Mouse (Mus musculus) adrenal gland, postnatal 36 days (tissue): Measurements from ENCODE around the gene Klf15. TPM values are rescaled to one million over a fixed set of nuclear protein-coding genes. Genes with fewer than 3 reads are reported as not detected.

Source experiments
- DNase-seq, 2 experiments: peaks; one replicate each; pipeline ENCODE4 v3.0.0; 2021; ENCODE audit warnings: mixed read lengths in 1 of 2
- total RNA-seq, 2 experiments: library from RNA; stranded (reverse); gene quantifications; 2 replicates each; pipeline ENCODE4 v1.2.3; 2021

Klf15 gene
- total RNA-seq, 2 experiments from 2014 or later: 31.8 to 35.7 TPM

DNA sequence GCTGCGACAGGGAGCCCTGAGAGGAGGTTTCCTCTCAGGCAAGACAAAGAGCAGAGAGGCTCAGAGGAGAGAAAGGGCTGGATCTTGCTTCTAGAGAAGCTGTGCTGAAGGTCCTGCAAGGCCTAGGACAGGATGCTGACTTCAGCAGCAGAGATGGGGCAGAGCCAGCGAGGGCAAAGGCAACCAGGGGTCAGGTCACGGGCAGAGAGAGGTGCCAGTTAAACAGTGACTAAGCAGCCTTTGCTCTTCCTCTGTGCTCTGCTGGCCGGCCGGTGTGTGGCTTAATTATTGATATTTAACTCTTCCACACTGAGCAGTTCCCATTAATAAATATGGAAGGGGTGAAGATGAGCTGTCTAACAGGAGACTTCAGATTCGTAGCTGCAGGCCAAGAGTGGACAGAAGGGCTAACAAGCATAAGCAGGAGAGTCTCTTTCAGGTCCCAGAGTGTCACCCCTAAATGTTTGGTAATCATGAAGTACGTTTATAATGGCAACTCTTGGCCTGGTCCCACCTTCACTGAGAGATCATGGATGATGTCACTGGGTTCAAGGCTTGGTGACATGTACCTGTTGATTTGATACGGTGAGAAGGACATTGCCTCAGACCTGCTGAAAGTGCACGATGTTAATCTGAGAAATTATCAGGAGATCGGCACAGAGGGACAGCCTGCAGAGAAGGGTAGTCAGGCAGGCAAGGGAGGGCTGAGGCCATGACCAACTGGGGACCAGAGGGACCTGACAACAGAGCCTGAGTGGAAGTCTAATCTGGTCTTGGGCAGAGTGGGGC lies 29.8 kb downstream of the Klf15 start:
- peak; percentile 43 to 59 for DNase-seq

DNA sequence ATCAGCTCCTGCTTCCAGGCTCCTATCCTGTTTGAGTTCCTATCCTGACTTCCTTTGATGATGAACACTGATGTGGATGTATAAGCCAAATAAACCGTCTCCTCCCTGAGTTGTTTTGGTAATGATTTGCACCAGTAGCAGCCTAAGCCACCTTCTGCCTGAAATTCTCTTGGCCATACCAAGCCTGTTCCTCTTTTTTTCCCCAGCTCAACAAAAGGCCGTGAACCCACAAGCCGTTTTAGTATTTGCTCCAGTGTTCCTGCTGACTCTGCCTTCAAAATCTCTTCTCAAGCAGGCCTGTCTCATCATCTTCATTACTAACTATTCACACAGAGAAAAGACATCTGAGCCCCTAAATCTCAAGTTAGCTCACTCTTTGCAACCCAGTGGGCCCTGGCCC lies 31.8 kb downstream of the Klf15 start:
- no peak for DNase-seq

DNA sequence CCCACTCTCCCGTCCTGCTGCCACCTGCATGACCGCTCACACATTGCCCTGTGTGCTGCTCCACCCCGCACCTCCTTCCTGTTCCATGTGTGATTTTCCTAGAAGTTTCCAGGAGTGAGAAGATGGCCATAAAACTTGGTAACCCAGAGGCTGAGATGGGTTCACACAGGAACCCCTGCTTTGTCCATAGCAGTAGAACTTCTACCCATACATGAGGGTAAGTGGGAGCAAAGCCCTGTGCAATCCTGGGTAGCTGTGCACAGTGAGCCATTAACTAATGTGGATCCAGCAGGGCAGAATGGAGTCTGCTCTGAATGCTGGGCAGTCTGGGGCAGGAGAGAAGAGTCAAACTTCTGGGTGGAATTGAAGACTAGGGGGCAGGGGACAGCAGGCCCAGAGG lies 32.2 kb downstream of the Klf15 start:
- DNase-seq: no peak

DNA sequence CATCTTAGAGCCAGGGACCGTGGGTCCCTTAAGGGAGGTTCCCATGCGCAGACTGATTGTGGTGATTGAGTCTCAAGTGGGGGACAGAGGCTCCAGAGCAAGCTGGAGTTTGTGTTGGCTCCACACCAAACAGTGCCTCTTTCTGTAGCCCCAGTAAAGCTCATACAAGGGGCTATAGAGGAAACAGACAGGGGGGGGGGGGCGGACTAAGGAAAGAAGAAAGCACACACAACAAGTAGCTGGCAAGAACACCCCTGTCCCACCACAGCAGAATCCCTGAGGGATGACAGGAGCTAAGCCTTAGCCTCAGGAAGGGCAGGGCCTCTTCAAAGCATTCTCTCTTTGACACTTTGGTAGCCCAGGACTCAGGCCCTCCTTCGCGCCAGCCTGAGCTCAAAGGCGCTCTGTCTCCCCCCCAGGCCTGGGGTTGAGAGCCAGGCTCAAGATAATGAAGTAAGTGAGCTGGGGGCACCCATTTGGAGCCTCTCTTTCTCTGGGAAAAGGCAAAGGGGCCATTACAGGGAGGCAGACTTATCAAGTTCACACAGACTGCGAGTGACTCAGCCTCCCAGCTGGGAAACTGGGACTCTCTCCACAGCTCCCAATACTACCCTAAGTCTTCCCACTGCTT lies 33.0 kb downstream of the Klf15 start:
- DNase-seq: no peak

DNA sequence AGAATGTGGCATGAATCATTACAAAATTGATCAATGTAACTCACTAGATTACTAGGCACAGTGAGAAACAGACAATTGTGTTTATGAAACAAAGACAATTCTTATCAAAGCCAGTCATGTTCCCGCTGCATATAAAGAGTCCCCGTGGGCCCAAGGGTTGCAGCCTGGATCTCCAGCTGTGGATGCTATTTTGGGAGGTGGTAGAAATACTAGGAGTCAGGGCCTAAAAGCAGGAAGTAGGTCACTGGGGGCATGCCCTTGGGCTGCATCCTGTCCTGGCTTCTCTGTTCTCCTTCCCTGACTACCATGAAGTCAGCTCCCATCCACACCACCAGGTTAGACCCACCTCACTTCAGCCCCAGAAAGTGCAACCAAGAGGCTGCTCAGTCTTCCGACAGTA lies 33.8 kb downstream of the Klf15 start:
- DNase-seq: no peak

DNA sequence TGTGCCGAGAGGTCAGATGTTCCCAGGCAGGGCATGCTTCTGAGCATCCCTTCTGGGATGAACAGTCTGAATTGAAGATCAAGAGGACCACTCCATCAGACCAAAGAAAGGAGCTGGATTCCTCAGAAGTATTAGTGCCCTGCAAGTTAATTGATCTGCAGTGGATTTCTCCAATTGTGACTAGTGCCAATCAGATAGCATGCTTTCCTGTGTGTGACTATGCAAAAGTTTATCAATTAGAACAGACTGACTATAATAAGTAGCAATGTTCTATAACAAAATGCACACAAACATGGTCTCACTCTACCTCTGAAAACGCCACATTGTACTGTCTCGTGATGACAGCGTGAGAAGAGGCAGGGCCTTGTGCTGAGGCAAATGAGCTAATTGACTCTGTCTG lies 37.1 kb downstream of the Klf15 start:
- DNase-seq: no peak

DNA sequence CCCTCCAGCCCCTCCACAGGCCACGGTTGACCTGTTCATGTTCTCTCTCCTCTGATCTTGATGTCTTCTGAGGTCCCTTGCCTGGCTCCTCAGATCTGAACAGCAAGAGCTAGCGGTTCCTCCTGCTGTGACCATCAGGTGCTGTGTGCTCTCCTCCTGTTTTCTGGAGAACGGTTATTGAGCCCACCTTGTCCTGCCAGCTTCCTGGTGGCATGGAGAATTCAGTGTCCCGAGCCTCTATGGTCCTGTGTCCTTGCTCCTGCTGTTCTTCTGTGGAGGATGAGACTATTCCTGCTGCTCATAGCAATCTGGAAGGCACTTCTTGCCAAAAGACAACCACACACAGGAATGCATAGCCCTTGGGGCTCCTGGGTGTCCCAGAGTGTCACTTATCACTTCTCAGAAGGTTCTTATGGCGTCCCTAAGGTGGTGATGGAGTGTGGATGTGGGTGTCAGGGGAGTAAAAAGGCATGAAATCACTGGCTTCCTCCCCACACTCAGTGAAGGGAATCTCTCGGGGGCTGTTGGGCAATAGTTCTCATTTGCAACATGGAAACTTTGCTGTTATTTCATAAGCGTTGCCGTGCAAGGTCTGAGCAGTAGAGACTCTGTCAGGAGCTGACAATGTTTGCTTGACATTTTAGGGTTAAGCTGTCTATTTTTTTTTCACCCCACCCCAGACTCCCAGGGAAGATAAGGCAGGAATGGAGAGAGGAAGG lies 39.0 kb downstream of the Klf15 start:
- DNase-seq: peak in 1 of 2 experiments; percentile 21

DNA sequence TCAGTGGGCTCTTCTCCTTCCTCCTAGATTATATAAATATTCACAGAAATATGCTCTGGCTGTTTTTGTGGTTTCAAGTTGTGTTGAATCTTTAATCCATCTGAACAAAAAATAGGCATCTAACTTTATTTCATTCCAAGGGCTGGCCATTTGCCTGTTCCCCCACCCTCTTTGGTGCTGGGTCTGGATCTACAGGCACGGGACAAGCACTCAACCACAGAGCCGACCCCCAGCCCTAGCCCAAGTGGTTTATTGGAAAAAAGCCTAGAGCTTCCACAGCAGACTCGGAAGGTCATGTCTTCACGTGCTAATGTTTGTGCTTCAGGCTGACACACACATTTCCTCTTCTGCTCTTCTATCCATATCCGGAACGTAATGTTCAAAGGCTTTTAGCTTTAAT lies 43.5 kb downstream of the Klf15 start:
- DNase-seq: no peak

DNA sequence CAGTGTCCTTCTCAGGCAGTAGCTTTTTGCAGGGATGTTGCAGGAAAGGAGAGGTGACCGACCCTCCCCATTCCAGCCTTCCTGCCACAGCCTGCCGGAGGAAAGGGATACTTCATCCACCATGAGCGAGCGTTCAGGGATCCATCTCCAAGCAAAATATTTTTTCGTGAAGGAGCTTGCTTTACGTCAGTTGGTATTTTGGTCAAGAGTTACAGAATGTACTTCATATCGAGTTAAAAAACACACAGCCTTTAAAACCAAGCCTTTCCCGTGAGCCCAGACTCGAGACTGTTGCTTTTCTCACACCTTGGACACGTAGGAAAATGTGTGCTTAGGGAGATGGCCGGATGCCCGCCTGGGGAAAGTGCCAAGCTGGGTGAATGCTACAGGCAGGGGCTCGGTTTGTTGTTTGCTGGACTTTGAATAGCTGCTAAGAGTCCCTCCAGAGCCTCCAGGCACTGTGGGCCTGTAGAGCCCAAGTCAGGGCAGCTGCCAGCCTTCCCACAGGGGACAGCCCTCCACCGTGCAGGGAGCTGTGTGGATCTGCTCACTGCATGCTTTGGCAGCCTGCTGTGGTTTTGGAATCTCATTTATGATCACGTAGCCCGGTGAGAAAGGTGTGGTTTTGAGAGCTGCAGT lies 44.4 kb downstream of the Klf15 start:
- peak; percentile 46 to 76 for DNase-seq

DNA sequence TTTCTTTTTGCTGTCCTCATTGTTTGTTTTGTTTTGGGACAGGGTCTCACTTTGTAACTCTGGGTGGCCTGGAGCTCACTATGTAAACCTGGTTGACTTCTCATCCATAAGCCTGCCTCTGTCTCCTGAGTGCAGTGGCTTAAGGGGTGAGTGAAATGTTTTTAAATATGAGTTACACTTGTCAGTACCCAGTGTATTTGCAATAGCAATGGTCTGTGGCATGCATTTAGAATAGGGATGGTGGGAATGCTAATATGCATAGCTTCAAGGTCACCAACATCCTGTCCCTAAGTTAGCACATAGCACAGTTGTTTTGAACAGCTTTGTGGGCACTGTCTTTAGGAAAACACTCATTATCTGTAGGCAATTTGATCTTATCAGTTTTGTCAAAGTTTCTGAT lies 45.1 kb downstream of the Klf15 start:
- DNase-seq: no peak

DNA sequence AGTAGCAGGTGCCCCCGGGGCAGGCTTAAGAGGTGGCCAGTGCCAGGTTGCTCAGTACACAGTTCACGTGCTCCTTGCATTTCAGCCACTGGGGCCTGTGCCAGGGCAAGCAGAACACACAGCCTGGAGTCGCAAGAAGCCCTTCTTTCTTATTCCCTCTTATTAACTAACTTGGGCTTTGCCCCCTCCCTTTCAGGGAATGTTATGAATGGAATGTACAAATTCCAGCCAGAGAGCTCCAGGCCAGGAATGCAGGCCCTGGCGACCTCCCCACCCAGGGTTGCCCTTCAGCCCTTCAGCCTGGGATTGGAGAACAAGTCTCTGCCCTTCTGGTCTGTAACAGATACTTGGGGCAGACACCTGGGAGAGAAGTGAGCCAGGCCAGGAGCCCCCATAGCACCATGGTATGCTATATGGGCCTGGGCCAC lies 45.8 kb downstream of the Klf15 start:
- peak; percentile 21 to 72 for DNase-seq

DNA sequence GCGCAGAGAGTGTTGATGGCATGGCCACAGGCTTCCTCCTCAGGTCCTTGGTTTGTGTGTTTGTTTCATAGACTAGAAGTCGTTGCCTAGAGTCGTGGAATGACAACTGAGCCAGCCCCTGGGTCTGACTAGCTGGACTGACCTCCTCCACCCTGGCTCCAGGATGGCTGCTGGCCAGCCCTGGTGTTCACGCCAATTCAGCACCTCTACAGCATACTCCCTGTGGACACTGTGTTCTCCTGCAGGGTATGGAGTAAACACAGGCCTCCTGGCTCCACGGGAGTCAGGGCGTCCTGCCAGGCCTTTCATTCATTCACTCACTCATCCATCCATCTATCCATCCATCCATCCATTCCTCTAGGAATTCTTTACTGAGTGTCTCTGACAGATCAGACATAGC lies 46.7 kb downstream of the Klf15 start:
- peak; percentile 46 to 74 for DNase-seq

DNA sequence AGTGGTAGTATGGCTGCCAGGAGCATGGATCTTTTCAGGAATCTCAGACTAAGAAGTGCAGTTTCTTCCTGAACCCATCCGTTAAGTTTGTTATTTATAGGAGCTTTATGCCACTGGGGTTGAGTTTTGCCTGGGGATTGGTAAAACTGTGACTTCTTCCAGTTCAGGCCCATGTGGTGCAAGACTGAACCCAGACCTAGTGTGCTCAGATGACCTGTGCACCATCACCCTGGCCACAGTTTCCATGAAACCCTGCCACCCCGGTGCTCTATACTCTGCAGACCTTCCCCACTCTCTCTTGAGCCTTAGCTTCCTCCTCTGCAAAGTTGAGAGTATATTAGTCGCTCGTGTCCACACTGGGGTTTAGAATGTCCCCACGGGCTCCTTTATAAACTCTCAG lies 50.0 kb downstream of the Klf15 start:
- DNase-seq: no peak

DNA sequence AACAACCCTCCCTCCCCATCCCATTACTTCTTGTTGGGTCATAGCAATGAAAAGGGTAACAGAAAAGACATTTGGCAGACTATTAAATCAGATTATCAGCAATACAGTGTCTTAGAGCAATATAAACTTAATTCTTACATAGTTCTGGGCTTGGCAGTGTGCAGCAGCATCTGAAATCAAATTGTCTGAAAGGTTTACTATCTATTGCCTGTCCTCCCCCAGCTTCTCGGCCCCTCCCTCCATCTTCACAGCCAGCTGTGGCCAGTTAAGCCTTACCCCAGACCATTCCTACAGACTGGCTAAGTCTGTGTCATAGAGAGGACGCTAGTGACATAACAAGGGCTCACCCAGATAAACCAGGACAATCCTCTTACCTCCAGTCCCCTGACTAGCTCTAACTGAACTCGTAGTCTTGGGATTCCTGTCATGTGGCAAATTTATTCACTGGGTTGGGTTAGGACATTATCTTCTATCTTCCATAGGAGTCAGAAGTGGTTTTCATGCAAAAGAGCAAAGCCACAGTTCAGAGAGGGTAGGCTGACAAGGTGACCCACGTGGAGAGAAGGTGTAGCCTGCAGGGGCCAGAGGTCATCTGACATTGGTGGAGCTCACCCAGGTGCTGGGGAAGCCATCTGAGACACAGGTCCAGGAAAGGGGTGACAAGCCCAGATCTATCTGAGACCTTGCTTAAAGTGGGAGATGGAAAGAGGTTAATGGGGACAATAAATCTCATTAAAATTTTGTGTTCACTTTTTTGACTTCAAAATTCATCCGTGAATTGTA lies 50.9 kb downstream of the Klf15 start:
- no peak for DNase-seq

DNA sequence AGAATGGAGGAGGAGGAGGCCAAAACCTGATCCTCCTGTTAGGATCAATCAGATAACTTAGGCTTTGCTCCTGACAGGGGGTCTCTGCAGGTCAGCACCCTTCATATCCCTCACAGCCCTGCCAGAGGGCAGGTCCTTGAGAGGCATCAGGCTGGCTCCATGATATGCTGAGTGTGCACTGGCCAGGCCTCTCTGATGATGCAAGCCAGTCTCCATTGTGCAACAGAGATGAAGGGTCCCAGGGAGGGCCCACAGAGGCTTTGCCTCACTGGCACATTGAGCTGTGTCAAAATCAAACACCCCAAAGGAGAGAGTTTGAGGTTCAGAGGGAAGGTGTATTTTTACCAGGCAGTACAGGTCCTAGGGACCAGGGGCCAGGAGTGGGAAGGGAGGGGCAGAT lies 52.0 kb downstream of the Klf15 start:
- peak; percentile 50 for DNase-seq

DNA sequence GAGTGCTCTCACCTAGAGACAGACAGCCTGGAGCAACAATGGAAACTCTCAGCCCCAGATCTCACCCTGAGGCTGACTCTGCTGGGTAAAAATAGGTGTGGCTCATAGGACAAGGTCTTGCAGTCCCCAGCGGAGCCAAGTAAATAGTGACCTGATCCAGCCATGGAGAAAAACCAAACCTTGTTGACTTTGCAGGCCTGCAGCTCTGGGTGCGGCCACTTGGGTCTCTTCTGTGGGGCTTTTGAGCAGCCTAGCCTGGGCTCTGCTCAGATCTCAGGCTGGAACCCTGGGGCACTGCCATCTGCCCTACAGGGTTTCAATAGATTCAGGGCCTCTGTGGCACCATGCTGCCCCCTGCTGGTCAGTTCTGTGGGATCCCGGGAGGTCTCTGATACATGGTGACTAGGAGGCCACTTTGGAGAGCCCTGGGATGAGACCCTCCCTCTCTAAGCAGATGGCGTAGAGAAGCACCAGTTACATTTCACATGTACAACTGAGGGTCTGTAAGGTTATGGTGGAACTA lies 52.6 kb downstream of the Klf15 start:
- DNase-seq: peak; percentile 91 to 92

DNA sequence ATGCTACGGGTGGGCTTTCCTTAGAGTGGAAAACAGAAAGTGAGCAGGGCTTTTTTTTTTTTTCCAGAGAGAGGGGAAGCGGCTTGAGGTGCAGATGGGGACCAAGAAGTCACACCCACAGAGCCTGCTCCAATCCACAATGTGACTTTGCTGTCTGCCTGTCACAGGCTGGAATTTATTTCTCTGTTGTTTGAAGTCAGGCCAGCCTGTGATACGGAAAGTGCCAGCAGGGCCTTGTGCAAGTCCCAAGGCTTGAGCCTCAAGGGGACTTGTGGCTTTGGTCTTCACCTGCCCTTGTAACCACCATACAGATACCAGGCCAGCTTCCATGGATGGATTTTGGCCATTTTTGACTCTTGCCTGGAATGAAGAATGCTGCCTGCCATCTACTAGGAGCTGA lies 56.5 kb downstream of the Klf15 start:
- peak; percentile 49 to 55 for DNase-seq

DNA sequence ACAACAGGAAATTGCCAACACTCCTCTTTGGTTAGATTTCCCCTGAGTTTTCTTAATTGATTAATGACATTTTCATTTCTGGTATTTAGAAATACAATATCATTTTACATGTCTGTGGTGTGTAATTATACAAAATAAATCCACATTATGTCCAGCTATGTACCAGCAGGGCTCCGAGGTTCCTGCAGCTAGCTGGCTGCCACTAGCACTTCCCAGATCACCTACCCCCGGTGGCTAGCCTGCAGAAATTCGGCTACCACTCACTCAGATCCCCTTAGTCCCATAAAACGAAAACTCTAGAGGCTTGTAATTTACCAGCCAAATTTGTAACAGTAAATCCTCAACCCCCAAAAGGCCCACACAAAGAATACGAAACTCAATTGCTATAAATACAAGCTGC lies 57.0 kb downstream of the Klf15 start:
- no peak for DNase-seq
